Mouse (Mus musculus) embryonic facial prominence, embryonic 10.5 days (tissue): ENCODE measurements around the gene Ltb4r1. TPM values are rescaled to one million over a fixed set of nuclear protein-coding genes. Genes with fewer than 3 reads are reported as not detected.
"Not testable (repeated sequence)": the region's sequence is repeated elsewhere in the genome, so short reads cannot be mapped to it uniquely, and the experiment has no call there.

ENCODE experiments used
- DNase-seq: peaks from one replicate; pipeline ENCODE4 v3.0.0-alpha.2; 2017; ENCODE audit warnings: low spot score
- H3K27ac ChIP-seq: fragments of 300-500 bp; sonication (generic); replicated peaks from 2 replicates; pipeline ENCODE4 v1.5.1; 2016; ENCODE audit warnings: mild to moderate bottlenecking
- H3K27me3 ChIP-seq: fragments of 300-500 bp; sonication (generic); replicated peaks from 2 replicates; pipeline ENCODE4 v1.6.1; 2016; ENCODE audit warnings: low read depth, mild to moderate bottlenecking; ENCODE audit not compliant: poor library complexity, severe bottlenecking
- H3K36me3 ChIP-seq: fragments of 300-500 bp; sonication (generic); replicated peaks from 2 replicates; pipeline ENCODE4 v1.6.1; 2016; ENCODE audit warnings: mild to moderate bottlenecking, moderate library complexity
- H3K4me1 ChIP-seq: fragments of 300-500 bp; sonication (generic); 2 replicates; pipeline ENCODE4 v1.6.1; 2016
- H3K4me3 ChIP-seq: fragments of 300-500 bp; sonication (generic); 2 replicates; pipeline ENCODE4 v1.5.1; 2016; ENCODE audit warnings: mild to moderate bottlenecking, moderate library complexity
- H3K9me3 ChIP-seq: fragments of 300-500 bp; sonication (generic); 2 replicates; pipeline ENCODE4 v1.6.1; 2016; ENCODE audit warnings: mild to moderate bottlenecking
- WGBS: fragments of 180-500 bp; shearing (Covaris S2); methylation state at CpG from one replicate; pipeline ENCODE4 v1.1.7; 2016; 5-methylcytosine and 5-hydroxymethylcytosine counted together
- polyA plus RNA-seq: library from polyadenylated mRNA; unstranded; fragments of >200 nt; fragmentation: Nextera tagmentation; extraction: Ambion mirVana; gene quantifications from 2 replicates; pipeline ENCODE4 v1.2.1, GENCODE M21; 2016

Gene Ltb4r1
- polyA plus RNA-seq, 1 experiment from 2014 or later = 0.35 TPM

- no peak within 1 kb of the TSS for H3K27ac ChIP-seq
- H3K4me3 ChIP-seq = no peak within 1 kb of the TSS
- H3K4me1 ChIP-seq = peaks cover 23% of the 10 kb centered on the region
- peaks cover 32% of the 10 kb centered on the region for H3K27me3 ChIP-seq
- no peaks in the 10 kb centered on the region for H3K9me3 ChIP-seq
- peaks cover 35% of the 10 kb centered on the region for H3K36me3 ChIP-seq
- 22% methylated on average over 8 of the region's 8 CpGs for WGBS
- peak; percentile 52 for DNase-seq
These were observed 7.4 kb upstream of the Ltb4r1 start, which contains the start of gene Cideb for GRCm38 (mm10) chr14:55758363-55758784. TSS of gene Cideb (minus strand) at chr14:55758458.

- peak overlapping the region; percentile 39 for H3K4me3 ChIP-seq
- H3K27me3 ChIP-seq = peaks cover 50% of the 10 kb centered on the region
These were observed 5.6 kb upstream of the Ltb4r1 start for GRCm38 (mm10) chr14:55760156-55760555.

GRCm38 (mm10) chr14:55761163-55761562 is 4.6 kb upstream of the Ltb4r1 start, which contains the start of gene Ltb4r2:
TSS of gene Ltb4r2 (plus strand) at chr14:55761428.
- WGBS = 68% methylated on average over 6 of the region's 6 CpGs
- Histone ChIP-seq H3K36me3 (peaks cover 7% of the 10 kb centered on the region), H3K4me3 (peak within 1 kb of the TSS; percentile 65), H3K4me1 (peaks cover 23% of the 10 kb centered on the region), H3K27ac (peak within 1 kb of the TSS; percentile 78), H3K9me3 (no peaks in the 10 kb centered on the region), H3K27me3 (peaks cover 60% of the 10 kb centered on the region)
- no peak for DNase-seq

More at GRCm38 (mm10) chr14:55760156-55760555, 5.6 kb upstream of the Ltb4r1 start:
- H3K27ac ChIP-seq, H3K9me3 ChIP-seq: not testable (repeated sequence)
- peaks cover 23% of the 10 kb centered on the region for H3K4me1 ChIP-seq
- peaks cover 17% of the 10 kb centered on the region for H3K36me3 ChIP-seq
- 2% methylated on average over 6 of the region's 6 CpGs for WGBS
- peak; percentile 85 for DNase-seq

DNA sequence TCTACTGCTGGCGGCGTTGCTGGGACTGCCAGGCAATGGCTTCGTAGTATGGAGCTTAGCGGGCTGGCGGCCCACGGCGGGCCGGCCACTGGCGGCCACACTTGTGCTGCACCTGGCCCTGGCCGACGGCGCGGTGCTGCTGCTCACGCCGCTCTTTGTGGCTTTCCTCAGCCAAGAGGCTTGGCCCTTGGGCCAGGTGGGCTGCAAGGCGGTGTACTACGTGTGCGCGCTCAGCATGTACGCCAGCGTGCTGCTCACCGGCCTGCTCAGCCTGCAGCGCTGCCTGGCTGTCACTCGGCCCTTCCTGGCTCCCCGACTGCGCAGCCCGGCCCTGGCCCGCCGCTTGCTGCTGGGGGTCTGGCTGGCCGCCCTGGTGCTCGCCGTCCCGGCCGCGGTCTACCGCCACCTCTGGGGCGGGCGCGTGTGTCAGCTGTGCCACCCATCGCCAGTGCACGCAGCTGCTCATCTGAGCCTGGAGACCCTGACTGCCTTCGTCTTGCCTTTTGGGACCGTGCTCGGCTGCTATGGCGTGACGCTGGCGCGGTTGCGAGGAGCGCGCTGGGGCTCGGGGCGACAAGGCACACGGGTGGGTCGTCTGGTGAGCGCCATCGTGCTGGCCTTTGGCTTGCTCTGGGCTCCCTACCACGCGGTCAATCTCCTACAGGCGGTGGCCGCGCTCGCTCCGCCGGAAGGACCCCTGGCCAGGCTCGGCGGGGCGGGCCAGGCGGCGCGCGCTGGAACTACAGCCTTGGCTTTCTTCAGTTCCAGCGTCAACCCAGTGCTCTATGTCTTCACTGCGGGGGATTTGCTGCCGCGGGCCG is 3.6 kb upstream of the Ltb4r1 start:
- Histone ChIP-seq H3K4me3 (peak overlapping the region; percentile 65), H3K4me1 (peaks cover 24% of the 10 kb centered on the region), H3K36me3 (no peaks in the 10 kb centered on the region), H3K27ac (peak overlapping the region; percentile 78), H3K9me3 (no peaks in the 10 kb centered on the region), H3K27me3 (peaks cover 70% of the 10 kb centered on the region)
- DNase-seq = peak; percentile 84
- under 1% methylated on average over 77 of the region's 77 CpGs for WGBS

DNA sequence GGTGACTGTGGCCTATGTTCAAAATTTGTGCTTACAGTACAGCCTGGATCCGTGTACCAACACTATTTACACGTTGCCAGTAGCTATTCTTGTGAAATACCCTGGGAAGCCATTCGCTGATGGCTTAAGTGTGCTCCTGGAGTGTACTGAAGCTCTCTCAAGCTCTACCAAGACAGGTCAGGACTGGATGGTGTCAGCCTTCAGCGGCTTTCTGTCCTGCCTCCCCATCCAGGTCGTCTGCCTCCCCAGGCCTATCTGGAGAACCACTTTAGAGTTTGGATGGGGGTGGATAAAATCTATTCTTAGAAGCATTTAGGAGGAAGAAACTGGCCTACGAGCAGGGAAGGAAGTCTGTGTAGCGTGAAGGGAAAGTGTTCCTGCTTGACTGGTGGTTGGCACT is 2.6 kb upstream of the Ltb4r1 start:
- H3K36me3 ChIP-seq = no peaks in the 10 kb centered on the region
- no peak overlapping the region for H3K27ac ChIP-seq
- no peak for DNase-seq
- H3K9me3 ChIP-seq = no peaks in the 10 kb centered on the region
- peaks cover 80% of the 10 kb centered on the region for H3K27me3 ChIP-seq
- WGBS = 68% methylated on average over 7 of the region's 7 CpGs
- H3K4me1 ChIP-seq = peaks cover 32% of the 10 kb centered on the region
- peak overlapping the region; percentile 65; the same call in 1 of the 2 replicates for H3K4me3 ChIP-seq

DNA sequence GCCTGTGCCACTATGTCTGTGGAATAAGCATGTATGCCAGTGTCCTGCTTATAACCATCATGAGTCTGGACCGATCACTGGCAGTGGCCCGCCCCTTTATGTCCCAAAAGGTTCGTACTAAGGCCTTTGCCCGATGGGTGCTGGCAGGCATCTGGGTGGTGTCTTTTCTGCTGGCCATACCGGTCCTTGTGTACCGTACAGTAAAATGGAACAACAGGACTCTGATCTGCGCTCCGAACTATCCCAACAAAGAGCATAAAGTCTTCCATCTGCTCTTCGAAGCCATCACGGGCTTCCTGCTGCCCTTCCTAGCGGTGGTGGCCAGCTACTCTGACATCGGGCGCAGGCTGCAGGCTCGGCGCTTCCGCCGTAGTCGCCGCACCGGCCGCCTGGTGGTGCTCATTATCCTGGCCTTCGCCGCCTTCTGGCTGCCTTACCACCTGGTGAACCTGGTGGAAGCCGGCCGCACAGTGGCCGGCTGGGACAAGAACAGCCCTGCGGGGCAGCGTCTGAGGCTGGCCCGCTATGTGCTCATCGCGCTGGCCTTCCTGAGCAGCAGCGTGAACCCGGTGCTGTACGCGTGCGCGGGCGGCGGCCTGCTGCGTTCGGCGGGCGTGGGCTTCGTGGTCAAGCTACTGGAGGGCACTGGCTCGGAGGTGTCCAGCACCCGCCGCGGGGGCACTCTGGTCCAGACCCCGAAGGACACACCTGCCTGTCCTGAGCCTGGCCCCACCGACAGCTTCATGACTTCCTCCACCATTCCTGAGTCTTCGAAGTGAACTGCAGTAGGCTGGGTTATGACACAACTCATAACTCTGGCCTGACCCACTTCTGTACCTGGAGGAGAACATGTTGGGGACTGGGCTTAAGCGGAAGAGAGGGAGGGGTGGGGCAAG is 2.0 kb downstream of the Ltb4r1 start:
- Histone ChIP-seq H3K27ac (peak overlapping the region; percentile 76), H3K36me3 (no peaks in the 10 kb centered on the region), H3K4me3 (peak overlapping the region; percentile 59), H3K4me1 (peaks cover 15% of the 10 kb centered on the region), H3K27me3 (peaks cover 93% of the 10 kb centered on the region), H3K9me3 (no peaks in the 10 kb centered on the region)
- peak; percentile 82 for DNase-seq
- WGBS = 14% methylated on average over 52 of the region's 52 CpGs

- 88% methylated on average over 6 of the region's 6 CpGs for WGBS
- Histone ChIP-seq H3K27me3 (peaks cover 90% of the 10 kb centered on the region), H3K9me3 (no peaks in the 10 kb centered on the region), H3K27ac (no peak overlapping the region), H3K4me1 (peaks cover 14% of the 10 kb centered on the region), H3K4me3 (no peak overlapping the region), H3K36me3 (no peaks in the 10 kb centered on the region)
- no peak for DNase-seq
These were observed 2.8 kb downstream of the Ltb4r1 start for GRCm38 (mm10) chr14:55768555-55768954.

DNA sequence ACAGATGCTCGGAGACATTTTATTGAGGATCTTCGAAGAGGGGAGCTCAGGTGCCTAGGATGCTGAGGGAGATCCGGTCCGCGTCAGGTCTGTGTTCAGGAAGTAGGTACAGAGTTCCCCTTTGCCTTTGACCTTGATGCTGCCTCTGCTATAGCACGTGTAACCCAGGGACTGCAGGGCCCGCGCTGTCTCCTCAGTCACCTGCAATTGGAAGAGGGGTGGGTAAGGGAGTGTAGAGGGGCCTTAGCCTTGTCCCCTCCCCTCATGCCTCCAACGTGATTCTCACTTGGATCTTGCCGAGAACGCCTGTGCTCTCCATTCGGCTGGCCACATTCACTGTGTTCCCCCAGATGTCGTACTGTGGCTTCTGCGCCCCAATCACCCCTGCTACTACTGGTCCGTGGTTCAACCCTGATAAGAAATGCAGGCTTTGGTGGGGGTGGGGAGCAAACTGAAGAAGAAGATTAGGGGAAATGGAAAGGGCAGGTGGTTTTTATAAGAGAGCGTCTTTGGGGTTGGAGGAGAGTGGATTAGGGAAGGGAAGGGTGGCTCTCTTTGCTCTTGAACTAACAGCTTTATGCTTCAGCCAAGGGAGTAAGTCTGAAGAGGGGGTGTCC is 3.4 kb downstream of the Ltb4r1 start:
- peaks cover 14% of the 10 kb centered on the region for H3K4me1 ChIP-seq
- H3K9me3 ChIP-seq = no peaks in the 10 kb centered on the region
- H3K27me3 ChIP-seq = peaks cover 87% of the 10 kb centered on the region
- H3K4me3 ChIP-seq = no peak overlapping the region
- no peaks in the 10 kb centered on the region for H3K36me3 ChIP-seq
- DNase-seq = no peak
- 74% methylated on average over 16 of the region's 16 CpGs for whole genome bisulfite sequencing
- no peak overlapping the region for H3K27ac ChIP-seq

DNA sequence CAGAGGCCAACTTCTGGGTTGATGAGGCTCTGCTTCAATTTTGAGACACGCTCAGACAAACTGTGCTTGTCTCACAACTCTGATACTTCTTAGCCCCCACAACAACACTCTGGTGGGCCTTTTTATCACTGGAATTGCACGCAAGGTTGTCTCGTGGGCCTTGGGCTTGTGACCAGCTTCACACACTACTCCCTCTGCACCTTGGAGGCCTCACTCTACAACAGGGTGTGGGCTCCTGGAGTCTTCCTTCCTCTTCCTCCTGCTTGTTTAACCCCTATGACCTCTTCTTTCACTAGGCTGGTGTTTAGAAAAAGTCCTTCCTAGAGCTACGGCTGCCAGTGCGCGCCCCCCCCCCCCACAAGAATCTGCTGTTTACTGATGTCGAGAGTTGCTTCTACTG is 10.9 kb downstream of the Ltb4r1 start:
- Histone ChIP-seq H3K27ac (no peak overlapping the region), H3K27me3 (peaks cover 44% of the 10 kb centered on the region), H3K4me1 (peaks cover 27% of the 10 kb centered on the region), H3K4me3 (no peak overlapping the region), H3K9me3 (no peaks in the 10 kb centered on the region), H3K36me3 (peaks cover 17% of the 10 kb centered on the region)
- WGBS = 54% methylated on average over 7 of the region's 7 CpGs
- no peak for DNase-seq

DNA sequence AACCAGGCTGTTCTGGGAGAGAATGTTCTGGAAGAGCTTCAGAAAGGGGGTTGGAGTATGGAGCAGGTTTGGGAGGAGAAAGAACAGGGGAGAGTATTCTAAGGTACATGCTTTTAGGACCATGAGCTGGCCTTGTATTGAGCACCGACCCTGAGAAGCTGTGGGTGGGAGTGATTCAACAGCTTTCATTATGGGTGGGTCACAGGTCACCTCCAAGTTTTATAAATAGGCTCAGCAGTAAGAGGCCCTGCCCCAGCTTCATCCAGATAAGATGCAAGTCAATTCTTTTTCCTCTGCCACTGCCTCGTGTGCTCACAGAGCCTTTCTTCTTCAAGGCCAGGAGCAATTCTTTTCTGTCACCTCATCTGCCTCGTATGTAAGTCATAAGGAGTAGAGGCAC is 11.4 kb downstream of the Ltb4r1 start:
- Histone ChIP-seq H3K4me1 (peaks cover 31% of the 10 kb centered on the region), H3K9me3 (no peaks in the 10 kb centered on the region), H3K27me3 (peaks cover 45% of the 10 kb centered on the region), H3K27ac (no peak overlapping the region), H3K4me3 (no peak overlapping the region), H3K36me3 (peaks cover 17% of the 10 kb centered on the region)
- WGBS = 51% methylated on average over 3 of the region's 3 CpGs
- DNase-seq = no peak

DNA sequence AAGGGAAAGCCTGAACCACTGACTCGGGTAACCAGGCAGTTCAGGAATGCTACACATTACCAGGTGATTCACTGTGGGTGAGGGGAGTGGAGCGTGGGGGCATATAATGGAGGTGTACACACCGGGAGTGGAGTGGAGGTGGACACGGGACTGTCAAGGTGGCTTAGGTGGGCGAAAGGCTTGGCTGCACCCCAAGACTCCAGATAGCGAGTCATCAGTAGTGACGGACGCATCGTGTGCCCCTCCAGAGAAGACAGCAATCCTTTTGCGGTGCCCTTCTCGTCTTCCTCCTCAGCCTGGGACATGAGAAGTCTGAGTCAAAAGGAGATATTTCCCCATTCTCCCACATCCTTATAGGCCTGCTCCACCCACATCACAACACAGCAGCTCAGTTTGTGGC is 12.0 kb downstream of the Ltb4r1 start:
- H3K4me3 ChIP-seq = no peak overlapping the region
- 90% methylated on average over 11 of the region's 11 CpGs for WGBS
- DNase-seq = no peak
- H3K36me3 ChIP-seq = peaks cover 17% of the 10 kb centered on the region
- peaks cover 38% of the 10 kb centered on the region for H3K4me1 ChIP-seq
- peaks cover 47% of the 10 kb centered on the region for H3K27me3 ChIP-seq
- no peaks in the 10 kb centered on the region for H3K9me3 ChIP-seq
- H3K27ac ChIP-seq = no peak overlapping the region

- H3K9me3 ChIP-seq = no peaks in the 10 kb centered on the region
- H3K4me1 ChIP-seq = peaks cover 46% of the 10 kb centered on the region
- H3K36me3 ChIP-seq = peaks cover 17% of the 10 kb centered on the region
- DNase-seq = no peak
- no peak overlapping the region for H3K27ac ChIP-seq
- no peak overlapping the region for H3K4me3 ChIP-seq
- H3K27me3 ChIP-seq = peaks cover 50% of the 10 kb centered on the region
- WGBS = 91% methylated on average over 15 of the region's 15 CpGs
These were observed 12.9 kb downstream of the Ltb4r1 start for GRCm38 (mm10) chr14:55778686-55779085.
